Mouse (Mus musculus) fibroblast of lung, adult 2 months (primary cell): ENCODE results near the gene Tlr7.

Experiments used
- DNase-seq: peaks from one replicate; pipeline ENCODE4 v3.0.0-alpha.2; 2011; ENCODE audit warnings: low read depth

Tlr7 gene

DNA sequence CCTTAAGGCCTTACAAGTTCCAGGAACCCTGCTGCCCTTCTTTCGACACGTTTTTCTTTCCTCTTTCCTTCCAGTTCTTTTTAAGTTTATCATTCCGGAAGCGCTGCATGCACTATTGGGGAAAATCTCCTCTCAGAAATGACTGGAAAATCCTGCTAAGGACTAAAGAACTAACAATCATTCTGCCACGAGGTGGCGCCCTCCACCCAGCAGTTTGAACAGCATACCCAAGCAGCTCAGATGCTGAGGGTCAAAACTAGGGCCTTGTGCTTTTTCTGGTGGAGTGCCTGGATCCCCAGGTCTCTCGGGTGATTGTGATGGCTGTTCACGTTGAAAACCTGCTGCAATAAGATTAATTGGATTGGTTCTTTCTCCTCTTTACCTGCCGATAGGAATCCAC, 53.4 kb downstream of the Tlr7 start:
- no peak for DNase-seq

DNA sequence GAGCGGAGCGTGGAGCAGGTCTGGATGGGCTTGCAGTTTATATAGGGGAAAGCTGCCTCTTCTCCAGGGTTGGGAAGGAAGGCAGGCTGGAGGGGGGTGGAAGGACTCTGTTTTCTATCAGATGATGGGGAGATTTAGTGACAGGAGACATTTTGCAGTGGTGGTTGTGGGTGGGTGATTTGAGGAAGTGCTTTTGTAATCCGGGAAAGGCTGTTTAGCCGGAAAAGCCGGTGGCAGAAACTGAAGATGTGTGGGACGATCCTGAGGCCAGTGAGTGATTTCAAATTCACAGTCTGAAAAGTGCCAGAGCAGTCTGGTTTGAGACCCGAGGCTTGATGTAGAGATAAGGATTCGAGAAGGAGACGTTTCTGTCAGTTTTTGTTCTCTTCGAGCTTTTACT, 53.8 kb downstream of the Tlr7 start:
- DNase-seq = no peak

DNA sequence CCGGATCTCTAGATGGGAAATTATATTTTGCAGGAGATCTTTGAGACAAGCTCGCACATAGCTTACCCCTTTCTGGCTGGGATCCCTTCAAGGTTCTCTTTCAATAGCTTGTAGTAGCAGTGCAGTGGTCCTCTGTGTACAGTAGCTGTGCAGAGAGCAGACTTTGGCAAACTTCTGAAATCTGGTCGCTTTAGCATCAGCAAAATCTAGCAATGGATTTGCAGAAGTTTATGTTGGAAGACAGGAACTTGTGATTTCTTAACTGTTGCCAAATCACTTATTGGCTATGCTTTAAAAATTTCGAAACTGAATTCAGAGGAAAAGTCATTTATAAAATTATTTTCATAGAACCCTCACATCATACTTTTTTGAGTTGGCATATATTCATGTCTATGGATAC, 66.3 kb downstream of the Tlr7 start, which contains the start of gene Tlr8:
Tlr8 (minus strand) TSS at position 244 of the 400 bp plus-strand sequence.
- no peak for DNase-seq

DNA sequence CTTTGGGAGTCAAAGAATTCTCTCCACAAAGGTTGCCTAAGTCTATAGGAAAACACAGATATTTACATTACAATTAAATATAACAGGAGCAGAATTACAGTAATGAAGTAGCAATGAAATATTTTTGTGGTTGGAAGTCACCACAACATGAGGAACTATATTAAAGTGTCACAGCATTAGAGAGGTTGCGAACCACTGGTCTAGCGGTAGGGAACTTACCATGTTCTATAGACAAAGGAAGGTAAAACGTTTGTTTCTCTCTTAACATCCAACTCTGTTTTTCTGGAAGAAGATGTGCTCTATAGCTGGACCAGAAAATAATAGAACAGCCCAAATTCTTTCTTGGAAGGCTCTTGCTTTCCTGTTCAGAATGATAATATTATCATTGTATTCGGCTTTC, 66.8 kb downstream of the Tlr7 start:
- DNase-seq = no peak
